Mouse (Mus musculus) layer of hippocampus, adult 9-11 months (tissue): ENCODE measurements around the gene Zfp366.
A peak's percentile ranks its signal among the peaks of the same experiment; 100 is the strongest.

Source experiments
- DNase-seq: peaks from one replicate; pipeline ENCODE4 v3.0.0; 2022

Gene Zfp366

DNA sequence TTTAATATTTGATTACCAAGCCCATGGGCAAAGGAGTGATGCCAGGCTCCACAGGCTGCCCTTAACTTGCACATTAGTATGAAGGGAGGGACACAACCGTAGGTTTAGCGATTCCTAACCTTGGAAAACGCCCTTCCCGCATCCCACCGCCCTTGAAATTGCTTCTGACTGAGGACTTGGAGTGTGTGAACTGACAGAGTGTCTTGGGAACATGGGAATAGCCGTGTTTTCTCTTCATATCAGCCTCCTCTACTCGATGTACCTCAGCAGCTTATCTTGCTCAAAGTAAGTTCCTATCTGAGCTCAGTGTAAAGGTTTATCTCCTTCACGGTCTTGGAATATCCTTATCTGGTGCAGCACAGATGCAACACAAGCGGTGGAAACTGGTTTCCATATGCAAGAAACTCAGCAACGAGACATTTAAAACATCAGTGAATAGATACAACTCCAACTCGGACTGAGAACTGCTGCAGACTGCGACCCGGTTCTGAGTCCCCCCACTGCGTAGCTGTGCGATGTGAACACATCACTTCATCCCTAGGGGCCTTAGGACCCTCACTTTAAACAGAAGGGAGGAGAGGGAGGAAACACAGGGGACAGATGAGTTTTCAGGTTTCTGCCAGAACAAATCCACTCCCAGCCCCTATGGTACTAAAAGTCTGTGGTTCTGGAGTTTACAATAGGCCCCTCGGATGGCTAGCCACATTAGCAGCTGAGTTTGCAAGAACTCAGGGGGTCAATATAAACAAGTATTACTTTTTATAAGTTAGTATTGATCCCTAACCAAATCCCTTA lies 43.0 kb downstream of the Zfp366 start:
- DNase-seq, result no peak

DNA sequence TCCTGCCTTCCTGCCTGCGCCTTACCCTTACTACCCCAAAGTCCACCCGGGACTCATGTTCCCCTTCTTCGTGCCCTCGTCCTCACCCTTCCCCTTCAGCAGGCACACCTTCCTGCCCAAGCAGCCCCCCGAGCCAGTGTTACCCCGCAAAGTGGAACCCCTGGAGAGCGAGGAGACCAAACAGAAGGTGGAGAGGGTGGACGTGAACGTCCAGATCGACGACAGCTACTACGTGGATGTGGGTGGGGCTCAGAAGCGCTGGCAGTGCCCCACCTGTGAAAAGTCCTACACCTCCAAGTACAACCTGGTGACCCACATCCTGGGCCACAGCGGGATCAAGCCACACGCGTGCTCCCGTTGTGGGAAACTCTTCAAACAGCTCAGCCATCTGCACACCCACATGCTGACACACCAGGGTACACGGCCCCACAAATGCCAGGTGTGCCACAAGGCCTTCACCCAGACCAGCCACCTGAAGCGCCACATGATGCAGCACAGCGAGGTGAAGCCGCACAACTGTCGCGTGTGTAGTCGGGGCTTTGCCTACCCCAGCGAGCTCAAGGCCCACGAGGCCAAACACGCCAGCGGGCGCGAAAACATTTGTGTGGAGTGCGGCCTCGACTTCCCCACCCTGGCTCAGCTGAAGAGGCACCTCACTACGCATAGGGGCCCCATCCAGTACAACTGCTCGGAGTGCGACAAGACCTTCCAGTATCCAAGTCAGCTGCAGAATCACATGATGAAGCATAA lies 44.4 kb downstream of the Zfp366 start:
- DNase-seq, result no peak

DNA sequence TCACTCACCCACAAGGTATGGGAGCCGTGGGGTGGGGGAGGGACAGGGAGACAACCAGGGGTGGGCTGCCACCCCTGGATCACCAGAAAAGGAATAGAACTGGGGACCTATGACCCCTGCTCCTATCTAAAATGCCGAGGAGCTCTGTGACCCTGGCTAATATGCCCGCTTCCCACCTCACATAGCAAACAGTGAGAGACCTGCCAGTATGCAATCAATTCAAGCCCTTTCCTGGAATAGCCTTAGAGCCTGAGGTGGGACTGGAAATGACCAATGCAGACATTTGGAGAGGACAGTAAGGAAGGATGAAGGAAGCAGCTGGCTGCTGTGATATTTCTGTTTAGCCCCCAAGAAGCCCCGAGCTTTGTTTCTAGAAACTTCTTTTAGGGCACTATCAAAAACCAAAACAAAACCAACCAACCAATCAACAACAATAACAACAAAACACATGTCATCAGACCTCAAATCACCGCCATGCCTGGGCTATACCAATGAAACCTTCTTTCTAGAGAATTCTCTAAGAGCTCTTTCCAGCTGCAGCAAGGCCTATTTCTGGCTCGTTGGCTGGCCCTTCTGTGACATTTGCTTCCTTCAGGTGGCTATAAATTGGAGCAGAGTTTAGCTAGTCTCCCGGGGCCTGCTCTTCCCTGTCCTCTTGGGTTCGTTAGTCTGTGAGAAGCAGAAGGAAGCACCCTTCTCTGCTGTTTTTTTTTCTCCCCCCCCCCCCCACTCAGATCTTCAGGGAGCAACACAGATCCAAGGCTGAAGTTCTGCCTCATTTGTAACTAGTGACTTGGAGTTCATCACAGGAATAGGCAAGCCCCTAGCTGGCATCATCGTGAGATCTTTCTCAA lies 45.2 kb downstream of the Zfp366 start:
- DNase-seq, result no peak

DNA sequence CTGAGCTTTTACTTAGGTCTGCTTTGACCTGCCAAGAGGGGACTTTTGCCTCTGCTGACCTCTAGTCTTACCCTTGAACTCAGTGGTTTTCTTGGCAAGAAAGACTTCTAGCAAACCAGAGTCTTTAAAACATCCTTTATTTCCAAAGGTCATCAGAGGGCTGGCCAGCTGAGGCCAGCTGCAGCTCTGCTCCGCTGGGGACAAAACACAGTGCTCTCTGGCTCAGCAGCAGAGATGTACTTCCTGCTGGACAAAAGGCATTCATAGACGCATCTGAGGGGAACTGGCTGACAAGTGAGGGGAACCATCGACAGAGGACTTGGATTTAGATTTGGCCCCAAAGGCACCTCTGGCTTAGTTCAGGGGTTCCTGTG lies 45.9 kb downstream of the Zfp366 start:
- peak; percentile 23 for DNase-seq

DNA sequence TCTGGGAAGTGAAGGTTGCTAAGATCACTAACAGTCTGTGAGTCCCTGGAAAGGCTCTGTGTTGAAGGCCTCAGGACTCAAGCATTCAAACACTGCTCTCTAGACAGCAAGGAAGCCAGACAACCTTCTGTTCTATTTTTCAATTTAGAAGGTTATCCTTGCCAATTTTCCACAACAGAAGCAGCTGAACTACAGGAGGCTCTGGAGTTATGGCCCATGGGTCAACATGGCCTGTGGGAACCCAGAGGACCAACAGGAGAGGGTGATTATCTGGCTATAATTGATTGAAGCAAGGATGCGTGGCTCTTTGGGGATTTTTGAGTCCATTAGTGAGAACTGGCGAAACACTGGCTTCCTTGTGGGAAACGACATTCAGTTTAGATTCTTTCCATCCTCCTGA lies 48.7 kb downstream of the Zfp366 start:
- DNase-seq, result no peak

DNA sequence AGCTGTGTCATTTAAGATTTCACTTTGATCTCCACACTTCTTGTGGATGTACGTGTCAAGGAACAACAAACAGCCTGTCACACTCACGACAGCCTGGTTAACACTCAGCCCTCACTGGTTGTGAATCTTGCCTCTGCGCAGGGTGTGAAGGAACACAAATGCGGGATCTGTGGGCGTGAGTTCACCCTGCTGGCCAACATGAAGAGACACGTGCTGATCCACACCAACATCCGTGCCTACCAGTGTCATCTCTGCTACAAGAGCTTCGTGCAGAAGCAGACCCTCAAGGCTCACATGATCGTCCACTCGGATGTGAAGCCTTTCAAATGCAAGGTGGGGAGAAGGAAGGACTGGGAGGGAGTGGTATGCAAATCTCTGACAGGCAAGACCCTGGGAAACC lies 49.3 kb downstream of the Zfp366 start:
- DNase-seq, result no peak

DNA sequence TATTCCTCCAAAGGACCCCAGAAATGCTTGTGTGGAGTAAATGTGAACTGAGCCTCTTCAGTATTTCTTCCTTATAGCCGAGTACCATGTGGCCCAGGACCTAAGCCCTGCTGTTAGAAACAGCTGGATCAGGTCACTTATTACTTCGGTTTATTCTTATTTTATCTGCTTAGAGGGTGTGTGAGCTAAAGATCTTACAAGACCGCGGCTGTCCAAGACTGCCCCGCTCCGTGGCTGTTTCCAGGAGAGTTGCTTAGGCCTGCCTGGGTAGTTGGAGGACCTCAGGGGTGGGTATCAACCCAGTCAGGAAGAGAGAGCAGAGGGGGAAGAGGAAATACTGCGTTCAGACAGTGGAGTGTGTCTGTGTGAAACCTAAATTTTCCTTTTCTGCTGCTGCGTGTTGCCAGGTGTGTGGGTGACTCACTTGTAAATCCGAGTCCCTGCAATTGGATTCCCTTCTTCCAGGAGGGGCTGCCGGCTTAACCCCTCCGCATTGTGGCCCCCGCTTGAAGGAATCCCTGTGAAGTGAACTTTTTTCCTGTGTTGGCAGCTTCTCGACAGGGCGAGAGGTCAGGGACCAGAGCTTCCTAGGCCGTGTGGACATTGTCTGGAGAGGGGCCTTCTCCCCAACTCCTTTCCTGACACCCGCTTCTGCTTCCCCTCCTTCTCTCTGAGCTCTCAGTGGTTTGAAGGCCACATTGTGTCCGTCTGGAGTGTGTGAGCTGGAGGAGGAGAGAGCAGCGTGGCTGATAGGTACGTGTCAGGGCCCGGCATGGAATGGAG lies 51.0 kb downstream of the Zfp366 start:
- DNase-seq, result no peak

DNA sequence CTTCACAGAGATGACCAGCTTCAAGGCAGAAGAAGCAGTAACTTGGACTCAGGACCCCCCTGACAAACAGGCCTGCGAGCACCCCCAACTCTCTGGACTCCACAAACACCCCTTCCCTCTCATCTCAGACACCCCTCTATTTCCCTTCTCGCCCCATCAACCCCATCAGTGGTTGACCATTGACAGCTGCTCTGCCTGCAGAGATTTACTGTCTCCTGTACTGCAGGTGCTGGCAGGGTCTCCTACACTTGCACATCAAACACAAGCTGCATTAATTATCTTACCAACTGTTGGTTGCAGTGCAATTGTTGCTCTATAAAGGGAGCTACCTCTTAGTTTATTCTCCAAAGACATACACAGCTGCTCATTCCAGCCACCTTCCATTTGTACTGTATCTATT lies 51.6 kb downstream of the Zfp366 start:
- DNase-seq, result no peak

DNA sequence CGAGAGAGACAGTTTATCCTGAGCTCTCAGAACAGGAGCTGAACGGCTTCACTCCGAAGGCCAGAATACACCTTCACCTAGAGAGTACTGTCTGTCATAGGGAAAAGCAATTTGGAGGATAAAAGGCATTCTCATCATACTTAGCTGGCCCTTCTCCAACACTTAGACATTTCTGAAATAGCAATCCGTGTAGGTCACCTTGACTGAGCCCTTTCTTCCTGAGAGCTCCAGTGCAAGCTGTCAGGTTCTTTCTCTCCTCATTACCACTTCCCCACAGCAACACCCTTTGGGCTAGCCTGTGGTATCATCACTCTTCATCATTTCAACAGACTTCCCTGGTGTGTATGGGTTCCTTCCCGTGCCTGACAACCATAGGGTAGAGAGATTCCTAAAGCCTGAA lies 52.5 kb downstream of the Zfp366 start:
- no peak for DNase-seq

DNA sequence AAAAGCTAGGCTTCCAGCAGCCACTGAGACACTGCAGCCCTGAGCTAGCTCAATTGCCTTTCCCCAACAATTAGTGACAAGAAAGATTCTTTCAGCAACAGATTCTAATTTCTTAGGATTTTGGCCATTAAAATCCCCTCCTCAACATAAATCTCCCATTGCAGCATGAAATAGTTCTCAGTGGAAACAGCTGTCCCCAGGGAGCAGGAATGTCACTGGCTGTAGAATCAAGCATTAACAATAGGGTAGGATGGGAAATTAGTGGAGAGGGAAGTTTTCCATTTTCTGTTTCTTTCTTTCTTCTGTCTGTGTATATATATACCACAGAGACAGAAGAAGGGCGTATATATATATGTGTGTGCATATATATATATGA lies 53.2 kb downstream of the Zfp366 start:
- no peak for DNase-seq

DNA sequence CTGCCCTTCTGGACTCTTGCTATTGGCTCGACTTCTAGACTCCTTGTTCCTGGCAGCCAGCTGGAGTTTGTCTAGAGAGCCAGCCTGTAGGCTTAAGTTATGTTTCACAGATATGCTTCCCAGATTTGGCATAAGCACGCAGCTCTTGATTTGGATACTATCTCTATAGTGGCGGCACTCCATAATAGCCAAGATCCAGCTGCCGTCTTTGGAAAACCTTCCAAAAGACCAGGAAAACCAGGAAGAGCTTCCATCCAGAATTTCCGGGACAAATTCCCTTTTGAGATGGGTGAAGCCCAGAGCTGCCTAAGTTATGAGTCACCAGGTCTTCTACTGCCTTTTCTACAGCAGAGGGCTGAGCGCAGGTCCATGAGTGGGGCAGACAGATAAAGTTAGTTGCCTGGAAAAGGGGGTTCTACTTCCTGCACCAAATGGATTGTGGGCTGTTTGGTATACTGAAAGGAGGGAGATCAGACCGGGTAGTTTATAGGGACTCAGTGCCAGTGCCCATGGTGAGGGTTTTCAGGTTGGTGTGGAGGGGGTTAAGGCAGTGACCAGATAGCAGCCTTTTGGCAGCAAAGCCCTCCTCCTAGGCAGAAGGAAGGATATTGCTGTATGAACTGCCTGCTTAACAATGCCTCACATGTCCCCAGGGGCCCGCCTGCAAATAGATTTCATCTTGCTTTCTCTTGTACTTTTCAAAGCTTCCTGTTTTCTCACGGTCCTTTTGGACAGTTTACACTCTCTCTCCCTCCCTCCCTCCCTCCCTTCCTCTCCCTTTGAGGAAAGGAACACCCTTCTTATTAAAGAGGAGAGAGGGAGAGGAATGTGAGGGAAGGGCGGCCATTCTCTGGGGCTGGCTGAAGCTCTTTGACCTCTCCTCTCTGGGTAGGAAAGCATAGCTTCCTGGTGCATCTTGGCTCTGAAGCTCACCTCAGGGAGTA lies 53.9 kb downstream of the Zfp366 start:
- no peak for DNase-seq

DNA sequence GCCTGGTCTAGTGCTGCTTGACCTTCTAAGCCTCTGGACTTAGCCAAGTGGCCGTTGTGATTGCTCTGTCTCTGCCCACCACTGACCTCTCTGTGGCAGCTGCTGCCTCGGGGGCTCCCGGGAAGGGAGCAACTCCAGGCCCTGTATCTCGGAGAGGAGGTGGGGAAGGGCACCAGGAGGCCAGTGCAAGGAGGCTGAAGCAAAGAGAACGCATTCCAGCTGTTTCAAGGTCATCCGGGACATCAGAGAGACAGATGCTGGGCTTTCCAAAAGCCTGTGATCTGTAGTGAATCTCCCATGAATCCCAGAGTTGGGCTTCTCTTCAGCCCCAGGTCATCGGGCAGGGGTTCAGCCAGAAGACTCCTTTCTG lies 54.5 kb downstream of the Zfp366 start:
- DNase-seq, result no peak

DNA sequence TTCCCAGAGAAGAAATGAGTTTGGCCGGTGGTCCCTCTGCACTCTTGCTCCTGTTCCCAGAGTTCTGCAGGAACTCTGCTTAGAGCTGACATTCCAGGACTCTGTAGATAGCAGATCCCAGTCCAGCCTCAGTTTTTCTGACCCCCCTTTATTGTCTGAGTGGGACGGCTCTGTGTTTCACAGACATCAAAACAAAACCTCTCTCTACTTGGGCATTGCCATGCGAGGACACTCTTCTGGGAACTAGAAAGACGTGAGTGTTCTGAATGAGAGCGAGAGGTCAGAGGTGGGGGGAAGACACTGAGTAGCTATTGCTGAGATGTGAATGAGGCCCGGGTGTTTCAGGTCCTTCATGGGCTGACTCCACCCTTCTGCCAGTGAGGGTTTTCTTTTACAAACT lies 55.1 kb downstream of the Zfp366 start:
- DNase-seq, result no peak

DNA sequence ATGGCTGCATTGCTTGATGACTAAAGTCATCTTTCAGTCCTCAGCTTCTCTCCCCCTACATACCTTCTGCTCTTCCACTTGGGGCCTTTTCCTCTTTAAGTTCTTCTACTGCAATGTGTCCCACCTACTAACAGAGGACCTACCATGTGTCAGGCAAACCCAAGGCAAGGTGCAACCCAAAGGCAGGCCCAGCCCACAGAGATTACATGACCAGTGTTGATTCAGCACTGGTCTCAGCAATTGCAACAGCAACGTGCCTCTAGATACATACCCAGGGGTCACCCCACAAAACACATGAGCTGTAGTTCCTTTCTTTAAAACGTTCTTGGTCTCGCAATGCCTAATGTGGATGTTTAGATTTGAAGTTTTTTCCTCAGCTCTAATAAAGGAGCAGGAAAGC lies 57.4 kb downstream of the Zfp366 start:
- no peak for DNase-seq

DNA sequence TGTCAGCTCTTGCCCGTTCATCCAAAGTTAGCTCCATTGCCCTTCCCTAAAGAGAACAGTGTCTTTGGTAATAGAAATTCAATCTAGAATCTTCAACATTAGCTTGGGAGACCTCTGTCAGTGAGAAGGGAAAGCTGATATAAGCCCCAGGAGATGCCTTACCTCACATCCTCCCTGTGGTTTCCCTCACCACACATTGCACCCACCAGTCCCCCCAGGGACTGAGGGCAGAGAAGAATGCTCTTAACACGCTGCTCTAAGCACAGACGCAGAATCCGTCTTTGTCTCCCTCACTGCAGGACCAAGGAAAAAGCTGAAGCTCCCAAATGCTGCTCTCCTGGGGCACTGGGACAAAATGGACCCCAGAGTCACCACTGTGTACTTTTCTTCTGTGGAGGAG lies 58.3 kb downstream of the Zfp366 start:
- DNase-seq, result no peak

DNA sequence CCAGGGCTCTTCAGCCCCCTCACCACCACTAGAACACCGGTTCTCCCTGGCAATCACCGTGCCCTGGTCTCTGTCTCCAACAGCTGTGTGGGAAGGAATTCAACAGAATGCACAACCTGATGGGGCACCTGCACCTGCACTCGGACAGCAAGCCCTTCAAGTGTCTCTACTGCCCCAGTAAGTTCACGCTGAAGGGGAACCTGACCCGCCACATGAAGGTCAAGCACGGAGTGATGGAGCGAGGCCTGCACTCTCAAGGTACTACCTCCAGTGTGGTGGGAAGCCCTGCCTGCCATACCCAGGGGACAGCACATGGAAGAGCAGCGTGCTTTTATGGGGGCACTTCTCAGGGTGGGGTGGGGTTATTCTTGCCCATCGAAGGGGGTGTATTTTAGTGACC lies 59.2 kb downstream of the Zfp366 start:
- DNase-seq, result no peak

DNA sequence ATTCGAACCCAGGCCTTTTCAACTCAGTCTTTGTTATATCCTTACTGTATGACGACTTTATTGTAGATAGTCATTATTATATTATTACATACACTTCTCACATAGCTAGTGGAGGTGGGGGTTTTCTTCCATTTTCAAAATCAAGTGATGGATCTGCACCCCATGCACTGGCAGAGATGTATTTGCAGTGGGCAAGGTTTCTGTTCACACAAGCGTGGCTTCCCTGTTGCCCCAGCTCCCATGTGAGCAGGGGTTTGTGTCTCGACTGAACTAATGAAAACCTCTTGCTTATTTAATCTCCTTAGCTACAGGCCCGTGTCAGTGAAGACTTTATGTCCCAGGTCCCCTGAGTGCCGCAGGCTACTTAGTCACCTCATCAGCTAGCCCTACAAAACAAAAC lies 59.8 kb downstream of the Zfp366 start:
- DNase-seq, result no peak

DNA sequence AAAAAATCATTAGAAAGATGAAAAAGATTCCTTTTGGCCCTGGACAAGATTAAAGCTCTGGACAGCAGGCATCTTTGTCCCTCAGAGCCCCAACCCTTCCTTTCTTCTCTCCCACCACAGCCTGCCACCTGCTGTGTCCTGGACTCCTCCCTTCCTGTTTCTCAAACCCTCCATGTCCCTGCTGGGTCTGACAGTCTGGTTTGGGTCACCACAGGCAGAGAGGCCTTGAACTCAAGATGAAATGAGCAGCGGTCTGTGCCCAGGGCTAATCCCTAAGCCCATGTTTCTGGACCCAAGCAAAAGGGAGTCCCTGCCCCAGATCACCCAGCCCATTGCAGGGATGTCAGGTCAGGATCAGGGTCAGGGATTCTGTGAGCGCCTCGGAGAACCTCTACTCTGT lies 60.3 kb downstream of the Zfp366 start:
- no peak for DNase-seq

DNA sequence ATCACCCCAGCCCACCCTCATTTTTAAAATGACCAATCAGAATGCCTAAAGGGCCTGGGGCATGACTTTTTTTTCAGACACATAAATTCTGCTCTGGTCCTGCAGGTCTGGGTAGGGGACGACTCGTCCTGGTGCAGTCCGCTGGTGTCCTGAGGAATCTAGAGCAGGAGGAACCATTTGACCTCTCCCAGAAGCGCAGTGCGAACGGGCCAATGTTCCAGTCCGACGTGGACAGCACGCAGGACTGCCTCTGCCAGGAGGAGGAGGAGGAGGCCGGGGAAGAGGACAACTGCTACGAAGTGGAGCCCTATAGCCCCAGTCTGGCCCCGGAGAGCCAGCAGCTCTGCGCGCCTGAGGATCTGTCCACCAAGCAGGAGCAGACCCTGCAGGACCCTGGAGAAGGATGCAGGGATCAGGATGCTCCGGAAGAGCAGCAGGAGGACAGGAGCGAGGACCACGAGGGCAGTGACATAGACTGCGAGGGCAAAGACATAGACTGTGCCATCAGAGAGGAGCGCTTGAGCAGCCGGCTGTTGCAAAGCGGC lies 61.4 kb downstream of the Zfp366 start:
- no peak for DNase-seq

DNA sequence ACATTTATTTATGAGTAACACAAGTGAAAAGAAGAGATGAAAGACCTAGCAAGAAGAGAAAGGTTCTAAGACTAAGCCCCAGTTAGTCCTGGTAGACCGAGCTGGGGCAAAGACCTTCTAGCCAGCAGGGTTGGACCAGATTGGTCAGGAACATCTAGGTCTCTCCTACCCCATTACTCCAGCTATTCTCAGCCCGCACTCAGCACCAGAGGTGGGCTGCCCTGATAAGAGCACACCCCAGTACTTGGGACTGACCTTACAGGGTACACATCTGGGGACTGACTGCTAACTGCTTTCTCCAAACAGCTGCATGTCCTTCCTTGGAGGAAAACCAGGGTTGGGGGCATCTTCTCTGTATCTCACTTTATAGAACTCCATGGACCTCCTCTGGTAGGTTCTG lies 66.2 kb downstream of the Zfp366 start:
- no peak for DNase-seq

DNA sequence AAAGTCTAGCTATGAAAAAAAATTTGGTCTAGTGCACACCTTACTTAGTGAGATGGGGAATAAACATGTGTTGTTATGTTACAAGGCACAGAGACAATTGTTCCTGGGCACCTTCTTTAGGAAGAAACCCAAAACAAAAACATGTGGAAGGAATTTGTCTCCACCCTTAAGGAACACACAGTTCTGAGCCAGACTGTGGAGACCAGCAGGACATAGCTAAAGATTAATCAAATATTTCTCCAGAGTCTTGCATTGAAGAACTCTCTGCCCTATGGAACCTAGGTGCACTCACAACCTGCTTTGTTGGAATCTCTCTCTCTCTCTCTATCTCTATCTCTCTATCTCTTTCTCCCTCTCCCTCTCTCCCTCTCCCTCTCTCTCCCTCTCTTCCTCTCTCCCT lies 69.6 kb downstream of the Zfp366 start:
- DNase-seq, result no peak

DNA sequence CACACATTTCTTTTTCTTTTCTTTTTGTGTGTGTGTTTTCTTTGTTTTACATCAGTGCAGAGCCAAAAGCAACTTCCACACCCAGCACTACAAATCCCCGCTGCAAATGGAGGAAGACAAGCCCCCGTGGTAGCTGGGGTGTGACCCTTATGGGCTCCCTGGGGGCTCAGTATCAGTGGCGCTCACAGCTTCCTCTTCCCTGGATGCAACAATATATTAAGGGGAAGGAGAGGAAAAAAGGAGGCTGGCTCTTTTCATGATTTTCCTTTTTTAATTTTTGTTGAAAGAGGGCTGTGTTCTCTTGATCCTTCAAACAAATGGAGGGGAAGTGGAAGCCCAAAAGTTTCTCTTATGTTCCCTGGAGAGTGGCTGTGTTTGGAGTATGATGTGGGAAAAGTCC lies 70.2 kb downstream of the Zfp366 start:
- no peak for DNase-seq
